Mouse (Mus musculus) induced T-regulatory cell, adult 2 months (primary cell): Measurements from ENCODE around the gene Kdm4a.
A peak's percentile ranks its signal among the peaks of the same experiment; 100 is the strongest.

Experiments
- DNase-seq: peaks from one replicate; pipeline ENCODE4 v3.0.0-alpha.2; 2012; ENCODE audit warnings: low read depth

The Kdm4a gene

GRCm38 (mm10) chr4:118116098-118116497 is 63.7 kb downstream of the Kdm4a start:
- no peak for DNase-seq

GRCm38 (mm10) chr4:118115132-118115531 is 64.7 kb downstream of the Kdm4a start:
- DNase-seq, result no peak

GRCm38 (mm10) chr4:118112601-118113000 is 67.2 kb downstream of the Kdm4a start:
- no peak for DNase-seq

- no peak for DNase-seq
These were observed 70.2 kb downstream of the Kdm4a start for GRCm38 (mm10) chr4:118109649-118110048.

GRCm38 (mm10) chr4:118108779-118109178 is 71.1 kb downstream of the Kdm4a start:
- no peak for DNase-seq

- DNase-seq, result no peak
These were observed 74.4 kb downstream of the Kdm4a start for GRCm38 (mm10) chr4:118105256-118106053.

GRCm38 (mm10) chr4:118103280-118103830 is 76.5 kb downstream of the Kdm4a start:
- no peak for DNase-seq

- DNase-seq, result no peak
These were observed 78.3 kb downstream of the Kdm4a start for GRCm38 (mm10) chr4:118101497-118101896.

GRCm38 (mm10) chr4:118099637-118100364 is 80.0 kb downstream of the Kdm4a start:
- DNase-seq, result no peak

- DNase-seq, result no peak
These were observed 81.3 kb downstream of the Kdm4a start for GRCm38 (mm10) chr4:118098571-118098970.

- DNase-seq, result no peak
These were observed 83.8 kb downstream of the Kdm4a start for GRCm38 (mm10) chr4:118096069-118096468.

GRCm38 (mm10) chr4:118092784-118093457 is 86.9 kb downstream of the Kdm4a start:
- DNase-seq, result no peak

GRCm38 (mm10) chr4:118090449-118090848 is 89.4 kb downstream of the Kdm4a start:
- no peak for DNase-seq

GRCm38 (mm10) chr4:118089939-118090338 is 89.9 kb downstream of the Kdm4a start:
- peak; percentile 51 for DNase-seq

- no peak for DNase-seq
These were observed 91.1 kb downstream of the Kdm4a start for GRCm38 (mm10) chr4:118088771-118089170.
